Mouse (Mus musculus) liver, embryonic 14.5 days (tissue): ENCODE measurements around the gene Ell.

Experiments used
- CTCF ChIP-seq: IDR thresholded peaks from 2 replicates; pipeline ENCODE4 v1.5.1; 2016; ENCODE audit warnings: antibody characterized with exemption, low read depth, control low read depth
- EP300 ChIP-seq: IDR thresholded peaks from 2 replicates; pipeline ENCODE4 v1.6.1; 2016; ENCODE audit warnings: antibody characterized with exemption, low read depth

- TF ChIP-seq CTCF (no peak), EP300 (no peak)
Observed at GRCm38 (mm10) chr8:70552836-70553235, 13.6 kb downstream of the Ell start.
